Mouse (Mus musculus) gastrocnemius, postnatal 4 days (tissue): ENCODE measurements around the gene Olfr1416. TPM values are rescaled to one million over a fixed set of nuclear protein-coding genes. Genes with fewer than 3 reads are reported as not detected.
"Not testable (repeated sequence)": the region's sequence is repeated elsewhere in the genome, so short reads cannot be mapped to it uniquely, and the experiment has no call there.

Source experiments
- DNase-seq, 2 experiments: peaks; one replicate each; pipeline ENCODE4 v3.0.0; 2021 to 2022; ENCODE audit warnings: low spot score in 2 of 2, mixed read lengths in 2 of 2
- long read RNA-seq, 2 experiments: library from polyadenylated mRNA; stranded (forward); transcript quantifications; one replicate each; pipeline ENCODE4 v2.0.0; 2021
- total RNA-seq, 2 experiments: library from RNA; stranded (reverse); gene quantifications; 2 replicates each; pipeline ENCODE4 v1.2.3; 2021

The Olfr1416 gene
- not detected for total RNA-seq
- long read RNA-seq, experiment 1 = 0 reads
- long read RNA-seq, experiment 2 = 0 reads

- DNase-seq = no peak
Observed at GRCm38 (mm10) chr1:92485013-92485412, at the start of gene Olfr1416. TSS of gene Olfr1416 (minus strand) at chr1:92485113.

- no peak for DNase-seq
Observed at GRCm38 (mm10) chr1:92523764-92524163, 38.9 kb upstream of the Olfr1416 start.

- peak in 1 of 2 experiments; percentile 33 for DNase-seq
Observed at GRCm38 (mm10) chr1:92521376-92521775, 36.5 kb upstream of the Olfr1416 start.

DNA sequence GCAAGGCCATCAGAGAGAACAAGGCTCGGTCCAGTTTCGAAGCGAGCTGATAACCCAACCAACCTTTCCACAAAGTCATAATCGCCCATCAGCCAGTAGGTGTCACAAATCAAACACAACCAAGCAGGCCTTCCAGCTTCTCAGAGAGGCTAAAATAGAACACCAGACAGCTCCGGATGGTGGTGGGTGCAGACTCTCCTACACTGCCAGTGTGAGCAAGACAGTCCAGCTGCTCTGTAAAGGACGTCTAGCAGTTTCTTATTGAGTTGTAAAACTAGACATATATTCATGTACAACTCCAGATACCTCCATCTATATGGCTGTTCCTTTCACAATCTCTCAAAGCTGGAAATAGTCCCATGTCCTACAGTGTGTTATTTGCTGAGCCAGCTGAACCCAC is 34.1 kb upstream of the Olfr1416 start:
- no peak for DNase-seq

- no peak for DNase-seq
Observed at GRCm38 (mm10) chr1:92518561-92518960, 33.6 kb upstream of the Olfr1416 start, which contains the start of gene Olfr1414. TSS of gene Olfr1414 (minus strand) at chr1:92518661.

DNA sequence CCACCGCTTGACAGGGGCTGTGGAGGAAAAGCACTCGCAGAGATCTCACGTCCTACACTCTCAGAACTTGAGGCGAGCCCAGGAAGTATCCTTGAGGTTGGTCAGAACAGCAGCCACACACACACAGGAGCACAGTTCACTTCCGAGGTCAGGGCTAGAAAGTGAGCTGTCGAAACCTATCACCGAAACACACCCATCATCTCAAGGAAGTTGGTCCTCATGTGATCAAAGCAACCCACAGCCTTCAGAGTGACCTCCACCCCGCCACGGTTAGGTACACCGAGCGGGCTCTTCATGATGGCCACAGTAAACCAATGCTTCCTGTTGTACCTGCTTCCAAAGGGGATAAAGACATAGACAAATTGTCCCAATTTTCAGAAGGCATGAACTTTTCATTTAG is 30.5 kb upstream of the Olfr1416 start:
- no peak for DNase-seq

DNA sequence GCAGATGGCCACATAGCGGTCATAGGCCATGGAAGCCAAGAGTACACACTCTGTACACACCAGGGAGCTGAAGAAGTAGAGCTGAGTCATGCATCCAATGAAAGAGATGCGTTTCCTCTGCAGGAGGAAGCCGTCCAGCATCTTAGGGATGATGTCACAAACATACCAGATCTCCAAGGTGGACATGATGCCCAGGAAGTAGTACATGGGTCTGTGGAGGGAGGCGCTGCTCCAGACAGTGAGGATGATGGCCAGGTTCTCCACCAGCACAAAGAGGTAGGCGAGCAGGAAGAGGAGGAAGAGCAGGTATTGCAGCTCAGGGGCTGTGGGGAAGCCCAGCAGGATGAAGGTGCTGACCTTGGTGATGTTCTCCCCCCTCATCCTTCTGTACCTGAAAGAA is 26.7 kb upstream of the Olfr1416 start:
- not testable (repeated sequence) for DNase-seq

DNA sequence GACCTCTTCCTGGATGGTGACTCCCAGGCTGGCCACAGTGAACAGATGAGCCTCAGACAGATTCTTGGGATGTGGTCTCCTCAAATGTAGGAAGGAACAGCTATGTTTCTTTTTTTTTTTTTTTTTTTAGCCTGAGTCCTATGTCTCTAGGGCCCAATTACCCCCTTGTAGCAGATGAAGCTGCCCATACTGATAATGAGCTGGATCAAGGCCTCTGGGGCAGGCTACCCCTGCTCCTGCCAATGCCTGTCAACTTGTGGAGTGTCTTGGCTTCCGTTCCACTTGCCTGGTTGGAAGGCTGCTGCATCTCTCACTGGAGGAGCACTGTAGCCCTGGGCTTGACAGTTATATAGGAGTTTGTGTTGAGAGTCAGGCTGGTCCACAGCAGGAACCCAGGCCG is 11.1 kb upstream of the Olfr1416 start, which contains the start of gene Olfr1415:
Olfr1415 (minus strand) TSS at position 101 of the 400 bp plus-strand sequence.
- DNase-seq = no peak

DNA sequence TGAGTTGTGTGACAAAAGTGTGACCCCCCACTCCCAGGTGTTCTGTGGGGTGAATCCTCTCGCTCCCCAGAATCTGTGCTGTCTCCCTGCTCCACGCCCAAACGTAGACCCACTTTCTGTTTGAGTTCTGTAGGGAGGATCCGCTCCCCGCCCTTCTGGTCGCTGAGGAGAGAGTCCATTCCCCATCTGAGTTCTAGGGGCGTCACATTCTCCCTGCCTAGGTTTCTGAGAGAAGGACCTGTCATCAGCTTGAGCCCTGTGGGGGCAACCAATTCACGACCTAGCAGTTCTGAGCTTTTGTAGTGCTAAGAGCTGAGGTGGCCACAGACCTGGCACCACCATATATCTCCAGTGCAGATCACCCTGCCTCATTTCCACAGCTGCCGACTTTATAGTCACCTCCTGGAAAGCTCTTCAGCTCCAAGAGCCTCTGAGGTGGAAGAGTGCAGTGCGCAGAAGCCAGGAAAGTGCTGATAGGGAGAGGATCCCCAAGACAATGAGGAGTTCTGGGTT is 10.8 kb downstream of the Olfr1416 start:
- DNase-seq = no peak

DNA sequence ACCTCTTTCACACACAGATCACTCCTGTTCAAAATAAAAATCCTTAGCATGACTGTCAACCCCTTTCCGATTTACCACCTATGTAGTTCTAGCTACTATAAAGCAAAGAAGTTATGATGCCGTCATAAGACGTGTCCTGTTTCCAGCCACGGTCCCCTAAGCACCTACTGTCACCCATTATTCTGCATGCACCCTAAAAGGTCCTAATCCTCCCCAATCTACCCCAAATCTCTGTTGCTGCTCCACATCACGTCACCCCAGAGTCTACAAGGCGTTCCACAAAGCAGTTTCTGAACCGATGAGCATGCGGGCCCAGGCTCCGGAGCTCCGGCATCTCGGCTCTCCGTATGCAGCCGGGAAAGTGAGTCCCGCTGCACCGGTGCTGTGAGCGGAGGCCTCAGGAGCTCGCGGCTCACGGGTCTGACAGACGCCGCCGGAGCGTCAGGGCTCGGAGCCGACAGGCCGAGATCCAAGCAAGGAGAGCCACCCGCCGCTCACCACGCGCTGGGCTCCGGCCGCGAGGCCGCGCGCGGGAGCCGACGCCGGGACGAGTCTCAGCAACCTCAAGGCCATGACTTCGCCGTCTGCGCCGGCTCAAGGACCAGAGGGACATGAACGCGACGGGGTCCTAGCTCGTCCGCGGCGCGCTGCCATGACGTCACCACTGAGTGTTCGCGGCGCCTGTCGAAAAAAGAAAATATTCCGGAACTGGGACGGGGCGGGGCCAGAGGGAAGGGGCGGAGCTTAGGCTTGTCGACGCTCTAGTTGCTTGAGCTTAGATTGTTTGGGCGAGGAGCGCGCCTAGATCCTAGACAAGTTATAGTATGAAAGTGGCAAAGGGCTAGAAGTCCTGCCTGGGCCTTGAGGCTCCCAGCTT is 11.5 kb downstream of the Olfr1416 start, which contains the start of gene Ndufa10:
Ndufa10 (minus strand) TSS at position 696 of the 877 bp plus-strand sequence.
- peak; percentile 95 to 96 for DNase-seq

GRCm38 (mm10) chr1:92468891-92469290 is 16.0 kb downstream of the Olfr1416 start:
- DNase-seq = no peak

- DNase-seq = no peak
Observed at GRCm38 (mm10) chr1:92458416-92458815, 26.5 kb downstream of the Olfr1416 start.

DNA sequence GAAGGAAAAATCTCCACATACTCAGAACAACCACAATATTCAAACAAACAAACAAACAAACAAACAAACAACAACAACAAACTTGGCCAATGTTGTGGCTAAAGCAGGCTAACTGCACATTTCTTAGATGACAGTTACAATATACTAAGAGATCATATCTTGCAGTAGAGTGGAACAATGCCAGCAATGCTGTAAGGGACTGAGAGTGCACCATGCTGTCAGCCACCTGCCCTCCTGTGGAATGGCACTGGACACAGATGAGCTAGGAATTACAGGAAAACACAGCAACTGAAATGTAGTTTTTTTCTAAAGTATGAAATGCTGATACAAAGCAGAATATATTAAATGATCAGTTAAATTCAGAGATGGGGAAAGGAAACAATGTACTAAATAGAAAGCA is 27.2 kb downstream of the Olfr1416 start:
- no peak for DNase-seq

DNA sequence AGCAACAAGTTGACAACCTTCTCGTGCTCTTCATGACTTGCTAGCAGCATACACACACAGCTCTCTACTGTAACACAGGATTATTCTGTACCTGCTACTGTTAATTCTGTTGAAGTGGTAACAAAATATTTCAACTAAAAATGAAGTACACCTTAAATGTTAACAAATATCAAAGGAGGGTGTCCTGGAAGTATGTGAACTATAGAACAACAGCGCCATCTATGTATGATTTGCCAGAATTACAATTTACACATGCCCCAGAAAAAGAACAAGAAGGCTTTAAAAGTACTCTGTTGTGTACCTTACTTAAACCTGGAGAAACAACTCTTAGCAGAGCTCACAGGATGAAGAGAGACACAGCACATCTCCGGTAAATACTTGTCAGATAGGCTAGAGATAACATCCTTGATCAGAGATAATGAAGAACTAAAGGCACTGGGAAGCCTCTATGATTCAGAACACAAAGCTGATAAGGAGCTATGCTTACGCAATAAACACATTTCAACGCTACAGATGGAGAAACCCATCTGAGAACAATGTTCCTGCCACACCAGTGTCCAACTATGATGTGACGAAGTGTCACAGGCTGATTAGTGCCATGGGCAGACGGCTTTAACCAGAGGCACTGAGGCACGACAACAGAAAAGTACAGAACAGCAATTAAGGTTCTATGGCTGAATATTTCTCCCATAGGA is 31.0 kb downstream of the Olfr1416 start:
- no peak for DNase-seq

DNA sequence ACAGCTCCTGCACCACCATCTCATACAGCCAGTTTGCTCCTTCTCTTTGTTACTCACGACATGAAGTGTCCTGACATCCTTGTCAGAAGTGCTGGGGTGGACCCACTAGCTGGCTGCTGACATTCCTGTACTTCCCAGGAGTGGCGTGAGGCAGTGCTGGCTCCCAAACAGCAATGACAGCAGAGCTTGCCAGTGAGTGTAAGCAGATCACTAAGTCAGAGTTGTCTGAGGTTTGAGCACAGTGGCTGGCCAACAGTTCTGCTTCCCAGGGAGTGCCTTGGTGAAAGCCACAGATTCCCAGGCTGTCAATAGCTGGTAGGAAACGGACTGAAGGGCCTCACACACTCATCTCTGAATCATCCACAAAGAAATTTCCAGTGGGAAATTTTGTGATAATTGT is 36.6 kb downstream of the Olfr1416 start:
- no peak for DNase-seq

- DNase-seq = no peak
Observed at GRCm38 (mm10) chr1:92441453-92442063, 43.4 kb downstream of the Olfr1416 start.

- no peak for DNase-seq
Observed at GRCm38 (mm10) chr1:92440066-92440750, 44.7 kb downstream of the Olfr1416 start.

DNA sequence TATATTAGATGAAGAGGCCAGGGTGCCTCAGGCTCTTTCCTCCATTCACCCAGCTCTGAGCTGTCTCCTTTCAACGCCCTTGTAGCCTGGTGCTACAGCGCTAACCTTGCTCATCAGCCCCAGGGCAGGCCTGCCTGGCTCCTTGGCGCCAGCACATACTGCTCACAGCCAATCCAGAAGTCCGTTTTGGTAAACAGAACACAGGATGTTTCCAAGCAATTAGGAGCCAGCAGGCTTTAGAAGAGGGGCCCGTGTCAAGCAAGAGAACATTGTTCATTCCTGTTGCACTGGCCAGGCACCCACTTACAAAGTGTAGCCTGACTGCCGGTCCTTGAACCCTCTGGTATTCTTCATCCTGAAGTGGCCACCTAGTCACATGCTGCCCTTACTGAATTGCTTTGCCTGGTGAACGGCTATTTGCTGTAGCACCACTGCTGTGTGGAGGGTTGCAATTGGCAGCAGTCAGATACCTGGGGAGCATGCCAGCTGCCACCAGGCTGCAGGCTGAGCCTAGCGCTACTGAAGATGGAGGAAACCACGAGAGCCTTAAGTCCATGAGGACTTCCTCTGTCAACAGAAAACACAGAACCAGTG is 47.1 kb downstream of the Olfr1416 start:
- DNase-seq = no peak

- no peak for DNase-seq
Observed at GRCm38 (mm10) chr1:92436831-92437321, 48.0 kb downstream of the Olfr1416 start.

- DNase-seq = no peak
Observed at GRCm38 (mm10) chr1:92434986-92435385, 49.9 kb downstream of the Olfr1416 start.
